Mouse (Mus musculus) embryo, embryonic 11.5 days (tissue): ENCODE results near the gene Trim14.

Experiments
- DNase-seq: peaks from one replicate; pipeline ENCODE4 v3.0.0-alpha.2; 2012; ENCODE audit warnings: low read depth, low spot score

The Trim14 gene

GRCm38 (mm10) chr4:46562037-46562436, 26.1 kb upstream of the Trim14 start:
- no peak for DNase-seq

- DNase-seq = no peak
These were observed 24.2 kb upstream of the Trim14 start for GRCm38 (mm10) chr4:46560069-46560705.

GRCm38 (mm10) chr4:46558672-46559667, 23.0 kb upstream of the Trim14 start:
- DNase-seq = no peak

DNA sequence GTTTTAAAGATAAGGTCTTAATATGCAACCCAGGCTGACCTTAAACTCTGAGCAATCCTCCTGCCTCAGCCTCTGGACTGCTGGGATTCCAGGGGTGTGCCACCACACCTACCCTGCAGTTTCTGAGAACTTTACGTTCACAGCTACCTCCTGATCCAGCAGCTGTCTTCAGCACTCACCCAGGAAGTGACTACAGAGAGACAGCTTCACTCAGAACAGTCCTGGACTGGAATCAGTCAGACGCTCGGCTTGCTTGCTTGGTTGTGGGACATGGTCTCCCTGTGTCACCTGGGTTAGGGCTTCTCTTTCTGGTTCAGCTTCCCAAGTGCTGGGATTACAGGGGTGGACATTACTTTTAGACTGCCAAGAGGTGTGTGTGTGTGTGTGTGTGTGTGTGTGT, 21.0 kb upstream of the Trim14 start:
- DNase-seq = no peak

DNA sequence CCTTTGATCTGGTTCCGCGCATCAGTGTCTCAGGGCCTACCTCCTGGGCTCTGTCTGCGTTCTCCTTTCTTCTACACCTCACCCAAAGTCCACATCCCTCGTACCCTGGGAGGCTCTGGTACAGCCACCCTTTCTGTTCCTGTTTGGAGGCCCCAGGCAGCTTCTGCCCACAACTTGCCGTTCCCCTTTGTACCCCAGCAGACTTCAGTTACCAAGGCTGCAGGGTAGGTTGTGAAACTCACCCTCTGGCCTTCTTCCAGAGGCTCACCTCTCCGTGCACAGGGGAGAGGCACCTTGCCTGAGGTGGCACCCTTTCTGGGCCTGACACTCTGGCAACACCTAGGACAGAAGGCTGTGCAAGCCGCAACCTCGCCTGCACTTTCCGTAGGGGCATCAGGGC, 19.8 kb upstream of the Trim14 start:
- DNase-seq = no peak

GRCm38 (mm10) chr4:46554295-46555069, 18.5 kb upstream of the Trim14 start:
- DNase-seq = no peak

- no peak for DNase-seq
These were observed 17.9 kb upstream of the Trim14 start for GRCm38 (mm10) chr4:46553864-46554263.

GRCm38 (mm10) chr4:46550406-46550805, 14.5 kb upstream of the Trim14 start:
- DNase-seq = no peak

DNA sequence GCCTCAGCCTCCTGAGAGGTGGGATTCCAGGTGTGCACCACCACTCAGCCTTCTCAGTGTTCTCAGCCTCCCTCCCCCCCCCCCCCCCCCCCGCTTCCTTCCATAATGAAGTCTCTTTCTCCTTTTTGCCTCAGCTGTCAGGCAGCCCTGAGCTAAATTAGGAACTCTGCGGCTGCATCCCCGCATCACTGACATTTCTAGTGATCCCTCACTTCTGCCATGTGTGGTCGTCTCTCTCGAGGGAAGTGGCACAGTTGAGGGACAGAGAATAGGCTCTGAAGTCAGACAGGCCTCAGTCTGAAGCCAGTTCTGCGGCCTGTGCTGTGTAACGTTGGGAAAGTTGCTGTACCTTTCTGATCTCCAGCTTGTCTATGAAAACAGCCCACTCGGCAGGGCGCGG, 14.0 kb upstream of the Trim14 start:
- no peak for DNase-seq

DNA sequence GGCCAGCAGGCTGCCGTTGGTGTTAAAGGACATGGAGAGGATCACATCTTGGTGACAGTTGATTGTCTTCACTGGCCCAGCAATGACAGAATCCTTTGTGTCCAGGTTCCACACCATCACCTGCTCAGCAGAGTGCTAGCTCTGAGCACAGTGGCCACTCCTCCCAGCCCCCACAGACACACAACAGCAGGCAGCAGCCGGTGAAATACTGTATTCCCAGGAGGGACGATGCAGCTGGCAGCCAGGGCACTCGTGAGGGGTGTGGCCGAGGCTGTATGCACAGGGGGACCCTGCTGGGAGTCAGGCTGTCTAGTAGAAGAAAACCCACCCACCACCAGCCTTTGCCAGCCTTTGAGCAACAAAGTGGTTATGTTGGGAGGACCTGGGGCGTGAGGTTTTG, 10.8 kb upstream of the Trim14 start:
- DNase-seq = no peak

DNA sequence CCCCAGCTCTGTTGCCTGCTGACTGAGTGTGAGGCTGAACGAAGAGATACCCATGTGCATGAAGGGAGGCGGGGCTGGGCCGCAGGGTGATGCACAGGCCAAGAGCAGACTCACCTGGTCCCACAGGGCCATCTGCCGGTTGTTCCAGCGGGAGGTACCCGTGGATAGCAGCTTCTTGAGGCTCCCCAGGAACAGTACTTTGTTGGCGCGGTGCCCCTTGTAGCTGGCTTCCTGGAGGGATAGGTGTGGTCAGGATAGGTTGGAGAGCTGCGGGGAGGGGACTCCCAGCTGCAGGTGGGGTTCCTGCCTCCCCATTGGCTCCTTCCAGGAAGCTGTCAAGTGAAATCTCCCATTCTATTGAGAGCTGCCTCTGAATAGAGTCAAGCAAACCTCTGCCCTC, 9.6 kb upstream of the Trim14 start:
- DNase-seq = no peak

GRCm38 (mm10) chr4:46544313-46544712, 8.4 kb upstream of the Trim14 start:
- DNase-seq = no peak

DNA sequence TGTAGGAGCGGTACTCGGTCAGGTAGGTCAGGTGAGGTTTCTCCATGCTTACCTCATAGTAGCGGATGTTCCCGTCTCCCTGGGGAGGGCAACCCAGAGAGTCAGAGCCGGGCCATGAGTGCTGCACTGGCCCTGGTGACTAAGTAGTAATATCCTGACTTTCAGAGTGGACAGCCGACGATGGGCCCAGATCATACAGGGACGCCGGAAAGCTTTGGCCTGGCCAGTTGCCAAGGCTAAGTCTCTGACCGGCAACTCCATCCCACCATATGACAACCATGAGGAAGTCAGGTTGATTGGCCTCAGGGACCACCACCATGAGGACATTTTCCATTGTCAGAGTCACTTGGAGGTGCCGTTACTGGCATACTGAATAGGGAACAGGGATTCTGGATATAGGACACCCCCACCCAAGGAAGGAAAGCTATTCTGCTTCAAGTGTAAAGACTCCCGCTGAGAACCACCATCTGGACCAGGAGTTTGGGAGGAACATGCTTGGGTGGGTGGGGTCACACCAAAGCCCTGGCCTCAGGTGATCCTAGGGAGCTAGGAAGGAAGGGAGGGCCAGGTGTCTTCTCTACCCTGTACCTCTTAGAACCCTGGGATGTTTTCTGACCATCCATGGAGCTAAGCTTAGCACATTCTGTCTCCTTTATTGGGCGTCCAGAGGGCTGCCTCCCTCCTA, 7.6 kb upstream of the Trim14 start:
- no peak for DNase-seq

- DNase-seq = no peak
These were observed 5.8 kb upstream of the Trim14 start for GRCm38 (mm10) chr4:46541707-46542106.

DNA sequence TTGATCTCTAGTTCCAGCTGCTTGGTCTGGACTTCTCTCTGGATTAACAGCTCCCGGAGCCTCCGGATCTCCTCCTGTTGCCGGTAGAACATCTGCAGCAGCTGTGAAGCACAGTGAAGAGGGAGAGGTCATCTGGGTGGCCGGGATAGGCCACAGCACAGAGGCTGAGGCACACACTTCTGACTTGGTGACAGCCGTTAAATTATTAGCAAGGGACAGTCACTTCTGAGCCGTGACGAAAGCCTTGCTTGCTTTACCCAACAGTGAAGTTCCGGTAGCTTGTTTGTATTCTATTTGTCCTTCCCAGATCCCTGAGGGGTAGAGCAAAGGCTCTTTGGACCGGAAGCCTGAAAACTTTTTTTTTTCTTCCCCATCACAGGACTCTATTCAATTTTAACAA, 3.2 kb upstream of the Trim14 start:
- DNase-seq = no peak

DNA sequence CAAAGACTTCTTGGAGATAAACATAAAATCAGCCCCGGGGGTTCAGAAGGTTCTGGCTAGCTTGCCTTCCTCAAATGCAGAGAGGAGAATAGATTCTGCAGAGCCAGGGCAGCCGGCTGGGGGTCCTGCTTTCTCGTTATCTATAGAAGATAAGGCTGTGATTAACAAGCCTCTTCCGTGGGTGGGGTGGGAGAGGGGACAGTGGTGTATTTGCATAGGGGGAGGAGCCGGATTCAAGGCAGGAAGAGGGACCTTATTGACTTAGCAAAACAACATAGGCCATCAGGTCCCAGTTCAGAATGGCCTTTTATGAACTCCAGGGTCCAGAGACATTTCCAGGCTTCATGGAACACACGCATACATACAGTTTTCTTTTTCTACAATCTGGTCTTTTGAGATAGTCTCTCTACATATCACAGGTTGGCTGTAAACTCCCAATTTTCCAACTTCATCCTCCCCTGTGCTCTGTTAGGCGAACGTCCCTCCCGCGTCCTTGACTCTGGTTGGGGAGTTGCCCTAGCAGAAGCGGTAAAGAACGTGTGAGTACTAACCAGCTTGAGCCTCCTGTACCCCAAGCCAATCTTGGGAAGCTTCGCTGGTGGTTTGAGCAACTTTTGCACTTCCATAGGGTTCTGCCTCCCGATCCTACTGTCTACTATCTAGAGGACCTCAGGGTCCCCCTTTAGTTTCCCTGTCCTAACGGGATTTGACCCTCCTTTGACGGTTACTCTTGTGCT, 679 bp downstream of the Trim14 start:
- no peak for DNase-seq

GRCm38 (mm10) chr4:46533934-46534720, 1.8 kb downstream of the Trim14 start:
- no peak for DNase-seq

DNA sequence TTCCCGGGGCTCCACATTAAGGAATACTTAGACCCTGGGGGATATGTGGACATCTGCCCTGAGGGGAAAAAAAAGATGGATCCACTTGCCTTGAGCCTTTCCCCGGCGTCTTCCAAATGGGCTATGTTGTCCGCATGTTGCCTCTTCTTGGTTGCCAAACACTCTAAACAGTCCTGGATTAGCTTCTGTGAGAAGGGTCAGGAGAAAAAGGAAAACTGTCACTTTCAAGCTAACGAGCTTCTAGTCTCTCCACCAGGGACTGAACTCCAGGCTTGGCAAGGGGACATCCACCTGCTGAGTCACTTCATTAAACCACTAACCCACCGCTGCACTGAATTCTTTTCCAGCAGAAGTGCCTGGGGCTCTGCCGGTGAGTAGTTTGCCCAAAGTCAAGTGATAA, 3.0 kb downstream of the Trim14 start:
- DNase-seq = no peak

DNA sequence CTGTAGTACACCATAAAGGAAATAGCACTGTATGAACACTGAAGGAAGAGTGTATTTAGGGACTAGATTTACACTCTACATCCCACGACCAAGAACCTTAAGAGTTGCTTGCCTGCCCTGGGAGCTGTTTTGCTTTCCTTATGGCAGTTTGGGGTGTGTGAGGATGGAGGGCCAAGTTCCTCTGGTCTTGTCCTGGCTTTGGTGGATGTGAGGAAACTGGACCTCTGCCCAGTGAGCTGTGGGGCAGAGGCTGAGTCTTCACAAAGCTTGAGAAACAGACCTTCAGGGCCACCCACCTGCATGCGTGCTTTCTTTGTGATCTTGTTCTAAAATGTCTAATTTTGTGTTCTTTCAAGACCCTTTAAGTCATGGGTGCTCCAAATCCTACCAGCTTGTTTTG, 3.4 kb downstream of the Trim14 start:
- DNase-seq = no peak

DNA sequence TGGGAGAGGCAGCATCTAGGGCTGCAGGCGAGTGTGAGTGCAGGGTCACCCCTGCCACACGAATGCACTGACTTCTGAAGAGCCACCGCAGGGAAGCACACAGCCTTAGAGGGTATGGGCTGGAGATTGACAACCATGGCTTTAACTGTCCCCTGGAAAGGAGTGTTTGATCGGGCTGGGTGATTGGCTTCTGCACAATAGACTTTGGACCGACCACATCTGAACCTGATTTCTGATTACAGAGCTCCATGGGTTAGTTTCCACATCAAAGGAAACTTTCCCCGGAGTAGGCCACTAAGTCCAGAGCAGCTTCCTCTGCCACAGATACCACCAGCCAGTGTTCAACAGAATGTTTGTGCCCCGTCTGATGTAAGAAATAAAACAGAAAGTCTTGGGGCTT, 6.2 kb downstream of the Trim14 start:
- DNase-seq = no peak
